Mouse (Mus musculus): ENCODE measurements around the gene Gm20835.
"Not testable (repeated sequence)": the region's sequence is repeated elsewhere in the genome, so short reads cannot be mapped to it uniquely, and the experiment has no call there.

GRCm38 (mm10) chrY:36735190-36735589 is at the start of gene Gm20835:
- TF ChIP-seq CTCF (IDR thresholded peaks at IDR 0.05; ENCODE audit: borderline replicate concordance, control insufficient read depth, extremely low read depth, insufficient read depth, low read length, poor library complexity); POLR2A (IDR thresholded peaks at IDR 0.05; ENCODE audit: control insufficient read depth, extremely low read depth, insufficient read depth, low read length, poor library complexity): not testable (repeated sequence)
